Mouse (Mus musculus): ENCODE measurements around the gene Olfr894. TPM values are rescaled to one million over a fixed set of nuclear protein-coding genes. Genes with fewer than 3 reads are reported as not detected.
"Not testable (repeated sequence)": the region's sequence is repeated elsewhere in the genome, so short reads cannot be mapped to it uniquely, and the experiment has no call there.

Olfr894 gene
- not detected in 2 replicates for polyA plus RNA-seq (2015; fragmentation: Nextera tagmentation; extraction: Ambion mirVana)

DNA sequence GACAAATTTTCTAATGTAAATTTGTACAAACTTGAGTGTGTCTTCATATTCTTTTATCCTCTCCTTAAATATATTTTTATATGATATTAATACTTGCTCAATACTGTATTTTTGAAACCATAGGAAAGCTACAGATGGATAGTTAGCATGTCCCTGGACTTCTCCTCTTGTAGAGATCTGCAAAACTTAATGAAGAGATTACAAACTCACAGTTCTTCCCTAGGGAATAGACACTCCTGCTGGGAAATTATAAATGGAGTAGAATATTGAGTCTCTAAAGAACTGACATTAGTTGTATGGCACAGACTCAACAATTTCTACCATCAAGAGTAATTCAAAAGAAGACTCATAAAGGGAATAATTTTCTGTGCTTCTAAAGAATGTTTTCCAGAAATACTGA lies at the start of gene Olfr894:
TSS of gene Olfr894 (plus strand) at position 301 of the 400 bp plus-strand sequence.
- H3K4me1 ChIP-seq = no peaks in the 10 kb centered on the region
- H3K9me3 ChIP-seq = no peaks in the 10 kb centered on the region
- H3K4me3 ChIP-seq = no peak within 1 kb of the TSS
- no peak within 1 kb of the TSS for H3K4me2 ChIP-seq (replicated peaks)
- H3K27me3 ChIP-seq = no peaks in the 10 kb centered on the region
- H3K27ac ChIP-seq = no peak within 1 kb of the TSS
- no peak within 1 kb of the TSS for H3K9ac ChIP-seq
- no peak for ATAC-seq (ENCODE audit: low FRiP score, low read depth)
- no peaks in the 10 kb centered on the region for H3K36me3 ChIP-seq

DNA sequence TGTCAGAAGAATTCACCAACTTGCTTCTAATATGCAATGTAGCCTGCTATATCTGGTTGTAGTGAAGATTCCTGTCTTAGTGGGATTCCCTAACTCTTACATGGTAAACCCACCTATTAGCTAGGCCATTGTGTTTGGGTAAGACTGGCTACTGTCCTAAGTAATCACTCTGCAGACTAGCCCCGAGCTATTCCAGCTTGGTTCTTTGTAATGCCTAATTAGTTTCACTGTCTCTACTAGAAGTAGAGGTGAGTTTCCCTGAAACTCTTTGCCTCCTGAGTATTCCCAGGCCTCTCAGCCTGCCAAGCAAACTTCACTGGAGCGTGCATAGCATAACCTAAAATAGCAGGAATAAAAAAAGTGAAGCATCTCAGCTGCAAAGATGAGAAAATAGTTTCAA lies 49.5 kb upstream of the Olfr894 start:
- H3K27me3 ChIP-seq; ATAC-seq (ENCODE audit: low FRiP score, low read depth); H3K4me2 ChIP-seq (replicated peaks); H3K4me3 ChIP-seq; H3K9me3 ChIP-seq; H3K27ac ChIP-seq; H3K9ac ChIP-seq; H3K4me1 ChIP-seq; H3K36me3 ChIP-seq: not testable (repeated sequence)
- 56% methylated on average over 2 of the region's 2 CpGs for WGBS

DNA sequence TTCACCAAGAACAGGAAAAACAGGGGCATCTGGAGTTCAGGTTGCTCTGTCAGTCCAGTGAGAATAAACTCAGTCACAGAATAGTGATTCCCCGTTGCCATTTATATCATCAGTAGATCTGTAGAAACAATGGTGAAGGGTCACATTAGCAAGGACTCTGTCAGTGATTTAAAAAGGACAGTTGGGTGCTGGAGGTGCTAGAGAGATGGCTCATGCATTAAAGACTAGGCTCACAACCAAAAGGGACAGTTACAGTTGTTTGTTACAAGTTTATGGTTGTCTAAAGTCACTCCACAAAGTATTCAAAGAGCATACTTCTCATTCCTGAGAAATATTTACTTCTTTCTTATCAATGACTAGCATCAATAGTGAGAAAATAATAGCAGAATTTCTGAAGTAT lies 37.1 kb upstream of the Olfr894 start, which contains the start of gene Olfr891:
TSS of gene Olfr891 (minus strand) at position 101 of the 400 bp plus-strand sequence.
- H3K36me3 ChIP-seq = no peaks in the 10 kb centered on the region
- no peak within 1 kb of the TSS for H3K27ac ChIP-seq
- no peak within 1 kb of the TSS for H3K4me3 ChIP-seq
- no peak within 1 kb of the TSS for H3K4me2 ChIP-seq (replicated peaks)
- no peaks in the 10 kb centered on the region for H3K4me1 ChIP-seq
- WGBS = 71% methylated on average over 1 of the region's 1 CpGs
- peaks cover 8% of the 10 kb centered on the region; the same call in 1 of the 2 replicates for H3K9me3 ChIP-seq
- no peaks in the 10 kb centered on the region for H3K27me3 ChIP-seq
- ATAC-seq (ENCODE audit: low FRiP score, low read depth) = no peak
- H3K9ac ChIP-seq = no peak within 1 kb of the TSS

DNA sequence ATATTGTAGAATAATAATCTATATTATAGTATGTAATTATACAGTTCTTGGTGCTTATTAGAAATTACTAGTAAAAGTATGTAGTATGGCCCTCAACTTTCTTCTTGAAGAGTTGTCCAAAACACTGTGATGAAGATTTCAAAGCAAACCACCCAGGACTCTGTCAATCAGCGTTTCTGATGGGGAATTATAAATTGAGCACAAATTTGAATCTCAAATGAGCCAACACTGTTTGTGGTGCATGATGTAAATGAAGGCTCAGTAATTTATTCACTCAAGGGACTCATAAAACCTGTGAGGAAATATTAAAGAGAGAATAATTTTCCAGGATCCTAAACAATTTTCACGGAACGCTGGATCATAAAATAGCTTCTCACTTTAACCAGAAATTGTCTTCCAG lies 9.8 kb upstream of the Olfr894 start, which contains the start of gene Olfr893:
TSS of gene Olfr893 (plus strand) at position 301 of the 400 bp plus-strand sequence.
- no peak for ATAC-seq (ENCODE audit: low FRiP score, low read depth)
- Histone ChIP-seq H3K27ac (no peak within 1 kb of the TSS), H3K27me3 (no peaks in the 10 kb centered on the region), H3K4me3 (no peak within 1 kb of the TSS), H3K4me1 (no peaks in the 10 kb centered on the region), H3K4me2 (replicated peaks) (no peak within 1 kb of the TSS), H3K36me3 (no peaks in the 10 kb centered on the region), H3K9ac (no peak within 1 kb of the TSS), H3K9me3 (no peaks in the 10 kb centered on the region)
- 83% methylated on average over 3 of the region's 3 CpGs for WGBS

DNA sequence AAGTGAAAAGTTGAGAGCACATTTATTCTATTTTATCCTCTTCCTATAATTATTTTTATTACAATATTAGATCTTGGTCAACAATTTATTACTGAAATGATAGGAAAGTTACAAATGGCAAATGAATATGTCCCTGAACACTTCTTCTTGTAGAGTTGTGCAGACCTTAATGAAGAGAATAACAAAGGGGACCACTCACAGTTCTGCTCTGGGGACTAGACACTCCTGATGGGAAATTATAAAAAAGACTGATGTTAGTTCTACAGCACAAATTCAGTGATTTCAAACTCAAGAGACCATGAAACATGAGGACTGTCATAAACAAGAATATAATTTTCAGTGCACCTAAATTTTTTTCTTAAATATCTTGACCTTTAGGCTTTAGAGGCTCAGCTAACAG lies 34.6 kb downstream of the Olfr894 start, which contains the start of gene Olfr143:
TSS of gene Olfr143 (plus strand) at position 301 of the 400 bp plus-strand sequence.
- H3K36me3 ChIP-seq = no peaks in the 10 kb centered on the region
- H3K4me2 ChIP-seq (replicated peaks) = no peak within 1 kb of the TSS
- H3K9ac ChIP-seq = no peak within 1 kb of the TSS
- no peaks in the 10 kb centered on the region for H3K27me3 ChIP-seq
- H3K27ac ChIP-seq = no peak within 1 kb of the TSS
- no peak within 1 kb of the TSS for H3K4me3 ChIP-seq
- H3K9me3 ChIP-seq = no peaks in the 10 kb centered on the region
- no peak for ATAC-seq (ENCODE audit: low FRiP score, low read depth)
- H3K4me1 ChIP-seq = no peaks in the 10 kb centered on the region

DNA sequence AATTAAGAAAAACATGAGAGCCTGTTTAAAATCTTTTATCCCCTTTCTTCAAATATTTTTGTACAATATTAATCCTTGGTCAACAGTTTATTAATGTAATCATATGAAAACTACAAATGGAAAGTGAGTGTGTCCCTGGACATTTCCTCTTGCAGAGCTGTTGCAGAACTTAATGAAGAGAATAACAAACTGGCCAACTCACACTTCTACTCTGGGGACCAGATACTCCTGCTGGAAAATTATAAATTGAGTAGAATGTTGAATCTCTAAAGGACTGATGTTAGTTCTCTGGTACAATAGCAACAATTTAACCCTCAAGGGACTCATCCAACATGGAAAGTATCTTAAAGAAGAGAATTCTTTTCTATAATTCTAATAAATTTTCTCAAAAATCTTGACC lies 49.7 kb downstream of the Olfr894 start, which contains the start of gene Olfr895:
TSS of gene Olfr895 (plus strand) at position 301 of the 400 bp plus-strand sequence.
- H3K4me2 ChIP-seq (replicated peaks) = no peak within 1 kb of the TSS
- no peak within 1 kb of the TSS for H3K4me3 ChIP-seq
- no peaks in the 10 kb centered on the region for H3K27me3 ChIP-seq
- H3K27ac ChIP-seq = no peak within 1 kb of the TSS
- H3K36me3 ChIP-seq = no peaks in the 10 kb centered on the region
- no peak for ATAC-seq (ENCODE audit: low FRiP score, low read depth)
- H3K4me1 ChIP-seq = no peaks in the 10 kb centered on the region
- no peak within 1 kb of the TSS for H3K9ac ChIP-seq
- no peaks in the 10 kb centered on the region for H3K9me3 ChIP-seq

Other genes with a start within 250 kb of the Olfr894 start
- not detected in 2 replicates for gene Olfr881, start 226.2 kb upstream of the Olfr894 start, polyA plus RNA-seq (2015; fragmentation: Nextera tagmentation; extraction: Ambion mirVana)
- not detected in 2 replicates for gene Olfr883, start 192.2 kb upstream of the Olfr894 start, polyA plus RNA-seq (2015; fragmentation: Nextera tagmentation; extraction: Ambion mirVana)
- gene Olfr884, start 171.5 kb upstream of the Olfr894 start, polyA plus RNA-seq (2015; fragmentation: Nextera tagmentation; extraction: Ambion mirVana) = not detected in 2 replicates
- not detected in 2 replicates for gene Olfr885, start 156.7 kb upstream of the Olfr894 start, polyA plus RNA-seq (2015; fragmentation: Nextera tagmentation; extraction: Ambion mirVana)
- gene Olfr887, start 134.0 kb upstream of the Olfr894 start, polyA plus RNA-seq (2015; fragmentation: Nextera tagmentation; extraction: Ambion mirVana) = not detected in 2 replicates
- not detected in 2 replicates for gene Olfr888, start 109.9 kb upstream of the Olfr894 start, polyA plus RNA-seq (2015; fragmentation: Nextera tagmentation; extraction: Ambion mirVana)
- gene Olfr889, start 102.9 kb upstream of the Olfr894 start, polyA plus RNA-seq (2015; fragmentation: Nextera tagmentation; extraction: Ambion mirVana) = 0.04 and 0.06 TPM in 2 replicates
- gene Olfr890, start 75.5 kb upstream of the Olfr894 start, polyA plus RNA-seq (2015; fragmentation: Nextera tagmentation; extraction: Ambion mirVana) = not detected in 2 replicates
- not detected in 2 replicates for gene Olfr891, start 37.2 kb upstream of the Olfr894 start, polyA plus RNA-seq (2015; fragmentation: Nextera tagmentation; extraction: Ambion mirVana)
- gene Olfr893, start 9.7 kb upstream of the Olfr894 start, polyA plus RNA-seq (2015; fragmentation: Nextera tagmentation; extraction: Ambion mirVana) = not detected in 2 replicates
- not detected in 2 replicates for gene Olfr143, start 34.7 kb downstream of the Olfr894 start, polyA plus RNA-seq (2015; fragmentation: Nextera tagmentation; extraction: Ambion mirVana)
- not detected in 2 replicates for gene Olfr895, start 49.8 kb downstream of the Olfr894 start, polyA plus RNA-seq (2015; fragmentation: Nextera tagmentation; extraction: Ambion mirVana)
- not detected in 2 replicates for gene Olfr896-ps1, start 73.1 kb downstream of the Olfr894 start, polyA plus RNA-seq (2015; fragmentation: Nextera tagmentation; extraction: Ambion mirVana)
- gene Olfr25, start 111.0 kb downstream of the Olfr894 start, polyA plus RNA-seq (2015; fragmentation: Nextera tagmentation; extraction: Ambion mirVana) = not detected in 2 replicates
- gene Olfr898, start 130.4 kb downstream of the Olfr894 start, polyA plus RNA-seq (2015; fragmentation: Nextera tagmentation; extraction: Ambion mirVana) = not detected in 2 replicates
- not detected in 2 replicates for gene Olfr250, start 148.8 kb downstream of the Olfr894 start, polyA plus RNA-seq (2015; fragmentation: Nextera tagmentation; extraction: Ambion mirVana)
- not detected in 2 replicates for gene Olfr251, start 159.0 kb downstream of the Olfr894 start, polyA plus RNA-seq (2015; fragmentation: Nextera tagmentation; extraction: Ambion mirVana)
- not detected in 2 replicates for gene Olfr147, start 183.6 kb downstream of the Olfr894 start, polyA plus RNA-seq (2015; fragmentation: Nextera tagmentation; extraction: Ambion mirVana)
- gene Olfr901, start 211.4 kb downstream of the Olfr894 start, polyA plus RNA-seq (2015; fragmentation: Nextera tagmentation; extraction: Ambion mirVana) = not detected in 2 replicates
- not detected in 2 replicates for gene Olfr902, start 229.6 kb downstream of the Olfr894 start, polyA plus RNA-seq (2015; fragmentation: Nextera tagmentation; extraction: Ambion mirVana)
- gene Olfr904, start 245.1 kb downstream of the Olfr894 start, polyA plus RNA-seq (2015; fragmentation: Nextera tagmentation; extraction: Ambion mirVana) = not detected in 2 replicates